Mouse (Mus musculus) bone marrow, adult 2 months (tissue): ENCODE results near the gene Npc2.

Experiments
- CTCF ChIP-seq: fragments of 200-500 bp; IDR thresholded peaks from 2 replicates; pipeline ENCODE4 v1.5.1; 2011; ENCODE audit warnings: low read length, control low read depth; ENCODE audit not compliant: control insufficient read depth, insufficient read depth
- POLR2A ChIP-seq: fragments of 200-500 bp; IDR thresholded peaks from 2 replicates; pipeline ENCODE4 v1.6.1; 2011; ENCODE audit warnings: low read depth, mild to moderate bottlenecking, control low read depth, low read length, borderline replicate concordance; ENCODE audit not compliant: control insufficient read depth

- no peak for TF ChIP-seq CTCF
- TF ChIP-seq POLR2A: no peak
Observed at GRCm38 (mm10) chr12:84814663-84815325, 41.8 kb upstream of the Npc2 start.
